Mouse (Mus musculus) erythroblast, embryonic 14.5 days (primary cell): ENCODE data around the gene Upb1.

Source experiments
- GATA1 ChIP-seq: IDR thresholded peaks from 2 replicates; pipeline ENCODE4 v1.6.1; 2012; ENCODE audit warnings: low read length, inconsistent platforms, mixed read lengths
- TAL1 ChIP-seq: IDR thresholded peaks from 3 replicates; pipeline ENCODE4 v1.6.1; 2012; ENCODE audit warnings: low read length, inconsistent platforms, mixed read lengths

GRCm38 (mm10) chr10:75473411-75473810, 72.5 kb downstream of the Upb1 start:
- TF ChIP-seq GATA1 (no peak), TAL1 (no peak)
